Mouse (Mus musculus) testis, adult 2 months (tissue): ENCODE results near the gene Psmb2.

ENCODE experiments used
- CTCF ChIP-seq: fragments of 200-500 bp; IDR thresholded peaks from 2 replicates; pipeline ENCODE4 v1.5.1; 2012; ENCODE audit warnings: low read depth, mild to moderate bottlenecking, inconsistent platforms, low read length, moderate library complexity; ENCODE audit not compliant: control insufficient read depth, insufficient read depth, insufficient replicate concordance
- POLR2A ChIP-seq: fragments of 200-500 bp; IDR thresholded peaks from 2 replicates; pipeline ENCODE4 v1.6.1; 2012; ENCODE audit warnings: low read depth, mild to moderate bottlenecking, inconsistent platforms, low read length, moderate library complexity; ENCODE audit not compliant: control insufficient read depth

GRCm38 (mm10) chr4:126643815-126644214 is 33.6 kb upstream of the Psmb2 start:
- TF ChIP-seq CTCF, result no peak
- TF ChIP-seq POLR2A, result no peak
